Mouse (Mus musculus): ENCODE results near the gene Tm6sf1. TPM values are rescaled to one million over a fixed set of nuclear protein-coding genes. Genes with fewer than 3 reads are reported as not detected.

Tm6sf1 gene
- polyA plus RNA-seq, 1 experiment from 2014 or later = 9.6 TPM

DNA sequence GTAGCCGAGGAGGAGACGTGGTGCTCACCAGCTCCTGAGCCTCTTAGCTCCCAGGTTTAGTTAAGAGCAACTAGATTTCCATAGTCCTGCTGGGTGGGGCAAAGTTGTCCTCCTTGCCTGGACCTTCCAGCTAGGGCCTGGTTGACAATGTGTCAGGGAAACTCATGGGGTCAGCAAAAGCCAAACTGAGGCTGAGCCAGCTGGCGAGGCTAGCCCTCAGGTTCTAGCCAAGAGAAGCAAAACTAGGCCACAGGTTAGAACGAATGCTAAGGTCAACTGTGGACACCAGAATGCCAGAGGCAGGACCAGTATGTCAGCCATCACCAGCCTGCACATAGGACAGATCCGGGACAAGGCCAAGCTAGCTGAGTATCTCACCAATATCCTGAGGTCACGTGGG is 17.4 kb upstream of the Tm6sf1 start:
- ATAC-seq (ENCODE audit: low FRiP score) = no peak
- no peaks in the 10 kb centered on the region for H3K4me1 ChIP-seq
- 85% methylated on average over 6 of the region's 6 CpGs for WGBS
- no peak overlapping the region for H3K4me3 ChIP-seq (replicated peaks)
- no peak overlapping the region for H3K27ac ChIP-seq
- no peak overlapping the region for H3K4me2 ChIP-seq
- no peaks in the 10 kb centered on the region for H3K27me3 ChIP-seq
- no peaks in the 10 kb centered on the region for H3K36me3 ChIP-seq (replicated peaks)
- no peak overlapping the region for H3K9ac ChIP-seq
- H3K9me3 ChIP-seq = no peaks in the 10 kb centered on the region

DNA sequence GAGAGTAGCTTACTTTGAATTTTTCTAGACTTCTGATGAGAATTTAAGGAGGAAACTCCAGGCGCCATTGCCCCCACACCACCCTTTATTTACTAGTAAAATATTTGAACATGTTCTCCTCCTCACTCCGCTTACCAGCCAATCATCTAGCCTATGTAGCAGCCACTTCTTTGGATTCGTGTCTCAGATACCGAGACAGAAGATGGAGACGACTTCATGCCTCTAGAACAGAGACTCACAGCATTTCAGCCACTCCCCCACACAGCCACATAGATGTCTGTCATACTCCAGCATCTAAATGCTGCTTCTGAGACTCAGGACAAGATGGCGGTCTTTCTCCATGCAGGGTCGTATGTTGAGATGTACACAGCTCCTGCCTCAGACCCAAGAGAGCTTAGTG is 16.7 kb upstream of the Tm6sf1 start:
- Histone ChIP-seq H3K27me3 (no peaks in the 10 kb centered on the region), H3K9me3 (no peaks in the 10 kb centered on the region), H3K4me2 (no peak overlapping the region), H3K4me1 (peaks cover 6% of the 10 kb centered on the region; the same call in 1 of the 2 replicates), H3K9ac (no peak overlapping the region), H3K27ac (no peak overlapping the region), H3K36me3 (replicated peaks) (no peaks in the 10 kb centered on the region), H3K4me3 (replicated peaks) (no peak overlapping the region)
- ATAC-seq (ENCODE audit: low FRiP score) = no peak
- 91% methylated on average over 7 of the region's 7 CpGs for WGBS

DNA sequence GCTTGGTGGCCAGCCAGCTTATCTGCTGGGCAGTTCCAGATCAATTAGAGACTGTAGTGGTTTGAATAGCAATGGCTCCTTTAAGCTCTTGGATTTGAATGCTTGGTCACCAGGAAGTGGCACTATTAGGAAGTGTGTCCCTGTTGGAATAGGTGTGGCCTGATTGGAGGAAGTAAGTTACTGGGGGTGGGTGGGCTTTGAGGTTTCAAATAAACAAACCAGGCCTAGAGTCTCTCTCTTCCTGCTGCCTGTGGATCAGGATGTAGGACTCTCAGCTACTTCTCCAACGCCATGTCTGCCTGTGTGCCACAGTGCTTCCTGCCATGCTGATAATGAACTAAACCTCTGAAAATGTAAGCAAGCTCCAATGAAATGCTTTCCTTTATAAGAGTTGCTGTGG is 15.8 kb upstream of the Tm6sf1 start:
- Histone ChIP-seq H3K4me1 (peaks cover 6% of the 10 kb centered on the region; the same call in 1 of the 2 replicates), H3K9ac (no peak overlapping the region), H3K27ac (no peak overlapping the region), H3K4me2 (no peak overlapping the region), H3K4me3 (replicated peaks) (no peak overlapping the region), H3K9me3 (no peaks in the 10 kb centered on the region), H3K36me3 (replicated peaks) (no peaks in the 10 kb centered on the region), H3K27me3 (no peaks in the 10 kb centered on the region)
- ATAC-seq (ENCODE audit: low FRiP score) = no peak
- 85% methylated on average over 1 of the region's 1 CpGs for WGBS

DNA sequence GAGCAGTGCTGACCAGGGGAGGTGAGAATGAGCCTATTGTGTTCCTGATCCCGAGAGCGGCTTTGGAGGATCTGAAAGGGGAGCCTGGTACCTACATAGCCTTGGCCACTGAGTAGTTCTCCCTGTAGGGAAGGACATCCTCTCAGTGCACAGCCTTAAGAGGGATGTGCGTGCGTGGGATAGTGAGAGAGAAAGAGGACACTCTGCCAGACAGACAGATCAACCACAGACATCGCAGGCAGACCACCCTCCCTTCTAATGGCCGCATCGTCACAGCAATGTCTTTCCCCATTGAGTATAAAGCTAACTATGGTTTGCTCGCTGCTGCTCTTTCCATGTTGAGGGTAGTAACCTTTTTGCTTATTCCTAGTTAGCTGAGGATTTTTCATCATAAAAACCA is 14.9 kb upstream of the Tm6sf1 start:
- ATAC-seq (ENCODE audit: low FRiP score) = no peak
- no peak overlapping the region for H3K9ac ChIP-seq
- no peaks in the 10 kb centered on the region for H3K9me3 ChIP-seq
- no peak overlapping the region for H3K4me2 ChIP-seq
- WGBS = 57% methylated on average over 8 of the region's 8 CpGs
- H3K4me1 ChIP-seq = peaks cover 6% of the 10 kb centered on the region; the same call in 1 of the 2 replicates
- no peak overlapping the region for H3K27ac ChIP-seq
- H3K27me3 ChIP-seq = no peaks in the 10 kb centered on the region
- H3K36me3 ChIP-seq (replicated peaks) = no peaks in the 10 kb centered on the region
- H3K4me3 ChIP-seq (replicated peaks) = no peak overlapping the region

DNA sequence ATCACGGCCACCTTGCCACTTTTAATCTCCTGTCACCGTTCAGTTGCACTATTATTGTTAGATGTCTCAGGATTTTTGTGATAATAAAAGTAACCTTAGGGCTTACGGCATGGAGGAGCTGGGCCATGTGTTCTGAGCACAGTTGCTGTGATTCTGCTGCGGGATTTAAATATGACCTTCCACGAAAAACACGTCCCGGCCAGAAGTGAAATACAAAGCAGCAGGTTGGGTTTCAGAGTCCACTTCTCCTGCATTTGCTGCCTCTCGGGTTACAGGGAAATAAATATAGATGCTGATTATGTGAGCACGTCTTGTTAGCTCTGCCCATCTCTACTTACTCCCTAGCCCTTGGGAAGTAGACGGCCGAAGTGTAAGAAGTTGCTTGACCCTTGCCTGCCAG is 14.0 kb upstream of the Tm6sf1 start:
- no peak overlapping the region for H3K9ac ChIP-seq
- 84% methylated on average over 11 of the region's 11 CpGs for WGBS
- peaks cover 6% of the 10 kb centered on the region; the same call in 1 of the 2 replicates for H3K4me1 ChIP-seq
- no peaks in the 10 kb centered on the region for H3K27me3 ChIP-seq
- H3K27ac ChIP-seq = no peak overlapping the region
- ATAC-seq (ENCODE audit: low FRiP score) = no peak
- H3K4me3 ChIP-seq (replicated peaks) = no peak overlapping the region
- H3K36me3 ChIP-seq (replicated peaks) = no peaks in the 10 kb centered on the region
- no peak overlapping the region for H3K4me2 ChIP-seq
- H3K9me3 ChIP-seq = no peaks in the 10 kb centered on the region

DNA sequence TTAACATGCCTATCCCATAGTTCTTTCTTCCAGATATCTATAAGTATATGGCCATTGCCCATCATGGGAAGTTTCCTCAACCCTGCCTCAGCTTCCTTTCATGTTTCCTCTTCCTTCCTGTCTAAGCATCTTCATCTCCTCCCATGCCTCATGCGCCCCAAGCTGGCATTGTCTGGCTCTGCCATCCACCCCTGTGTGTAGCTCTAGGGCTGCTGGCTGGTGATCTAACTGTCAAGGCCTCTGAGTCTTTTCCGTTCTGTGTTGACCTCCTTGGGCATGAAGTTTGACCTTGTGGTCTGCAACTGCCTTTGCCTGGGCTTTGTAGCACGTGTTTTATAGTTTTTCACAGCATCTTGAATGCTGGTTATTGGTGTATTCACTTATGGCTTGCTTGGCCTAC is 13.5 kb upstream of the Tm6sf1 start:
- no peak overlapping the region for H3K4me2 ChIP-seq
- no peaks in the 10 kb centered on the region for H3K27me3 ChIP-seq
- H3K27ac ChIP-seq = no peak overlapping the region
- no peaks in the 10 kb centered on the region for H3K9me3 ChIP-seq
- no peak for ATAC-seq (ENCODE audit: low FRiP score)
- H3K4me3 ChIP-seq (replicated peaks) = no peak overlapping the region
- no peaks in the 10 kb centered on the region for H3K36me3 ChIP-seq (replicated peaks)
- H3K9ac ChIP-seq = no peak overlapping the region
- H3K4me1 ChIP-seq = peaks cover 6% of the 10 kb centered on the region; the same call in 1 of the 2 replicates
- 90% methylated on average over 3 of the region's 3 CpGs for WGBS

DNA sequence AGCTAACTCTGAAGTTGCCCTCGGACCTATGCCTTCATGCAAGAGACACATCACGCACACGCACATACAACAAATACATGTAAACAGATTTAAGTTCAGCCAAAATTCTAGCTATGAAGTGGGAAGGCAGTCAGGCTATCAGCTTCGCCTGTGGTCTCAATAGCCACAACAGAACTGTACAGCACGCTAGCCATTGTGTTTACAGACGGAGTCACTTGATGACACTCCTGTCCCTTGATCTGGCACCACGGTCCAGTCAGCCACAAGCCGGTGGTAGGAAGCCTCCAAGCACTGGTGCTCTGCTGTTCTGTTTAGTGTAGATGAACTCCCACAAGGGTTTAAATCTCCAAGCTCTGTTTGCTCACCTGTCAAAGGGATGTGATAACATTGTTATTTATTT is 12.8 kb upstream of the Tm6sf1 start:
- peaks cover 6% of the 10 kb centered on the region; the same call in 1 of the 2 replicates for H3K4me1 ChIP-seq
- no peak overlapping the region for H3K4me3 ChIP-seq (replicated peaks)
- no peaks in the 10 kb centered on the region for H3K27me3 ChIP-seq
- WGBS = 89% methylated on average over 8 of the region's 8 CpGs
- ATAC-seq (ENCODE audit: low FRiP score) = no peak
- no peaks in the 10 kb centered on the region for H3K9me3 ChIP-seq
- H3K4me2 ChIP-seq = no peak overlapping the region
- H3K9ac ChIP-seq = no peak overlapping the region
- no peaks in the 10 kb centered on the region for H3K36me3 ChIP-seq (replicated peaks)
- no peak overlapping the region for H3K27ac ChIP-seq

DNA sequence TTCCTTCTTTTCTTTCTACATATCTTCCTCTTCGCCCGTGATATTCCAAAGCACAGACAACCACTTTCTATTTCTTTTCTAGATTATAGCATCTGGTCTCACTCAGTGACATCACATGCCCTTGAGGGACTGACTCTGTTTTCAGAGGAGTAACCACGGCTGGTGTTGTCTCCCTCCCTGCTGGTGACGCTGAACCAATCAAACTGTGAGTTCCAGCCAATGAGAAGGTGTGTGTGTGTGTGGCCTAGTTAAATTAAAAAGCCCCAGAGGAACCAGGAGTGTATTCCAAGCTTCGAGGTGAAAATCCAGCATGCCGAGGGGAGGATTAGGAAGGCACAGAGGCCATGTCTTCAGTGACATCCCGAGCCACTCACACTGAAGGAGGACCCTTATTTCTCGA is 11.8 kb upstream of the Tm6sf1 start:
- H3K36me3 ChIP-seq (replicated peaks) = no peaks in the 10 kb centered on the region
- H3K9ac ChIP-seq = no peak overlapping the region
- no peak overlapping the region for H3K27ac ChIP-seq
- H3K9me3 ChIP-seq = no peaks in the 10 kb centered on the region
- H3K27me3 ChIP-seq = no peaks in the 10 kb centered on the region
- H3K4me2 ChIP-seq = no peak overlapping the region
- H3K4me1 ChIP-seq = peaks cover 6% of the 10 kb centered on the region; the same call in 1 of the 2 replicates
- ATAC-seq (ENCODE audit: low FRiP score) = no peak
- H3K4me3 ChIP-seq (replicated peaks) = no peak overlapping the region
- 40% methylated on average over 8 of the region's 8 CpGs for WGBS

DNA sequence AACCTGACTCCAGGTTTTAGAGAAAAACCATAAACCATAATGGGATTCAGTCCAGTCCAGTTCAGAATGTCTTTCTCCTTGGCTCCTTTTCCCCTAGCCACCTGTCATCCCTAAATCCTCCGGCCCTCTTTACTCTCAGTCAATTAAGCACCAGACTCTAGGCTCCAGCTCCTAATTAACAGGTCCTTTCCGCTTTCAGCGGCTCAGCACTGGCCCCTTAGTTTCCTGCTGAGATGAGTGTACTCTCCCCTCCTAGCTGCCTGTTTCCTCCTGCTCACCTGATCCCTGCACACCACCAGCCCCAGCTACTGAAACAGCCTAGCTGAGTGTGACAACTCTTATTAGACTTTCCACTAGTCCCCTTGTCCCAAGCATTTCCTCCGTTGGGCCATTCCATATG is 11.0 kb upstream of the Tm6sf1 start:
- Histone ChIP-seq H3K4me1 (peaks cover 6% of the 10 kb centered on the region; the same call in 1 of the 2 replicates), H3K4me3 (replicated peaks) (no peak overlapping the region), H3K36me3 (replicated peaks) (no peaks in the 10 kb centered on the region), H3K4me2 (no peak overlapping the region), H3K9ac (no peak overlapping the region), H3K27ac (no peak overlapping the region; the same call in 1 of the 2 replicates), H3K9me3 (no peaks in the 10 kb centered on the region), H3K27me3 (no peaks in the 10 kb centered on the region)
- ATAC-seq (ENCODE audit: low FRiP score) = peak; percentile 72; the same call in 1 of the 2 replicates
- WGBS = 19% methylated on average over 4 of the region's 4 CpGs

DNA sequence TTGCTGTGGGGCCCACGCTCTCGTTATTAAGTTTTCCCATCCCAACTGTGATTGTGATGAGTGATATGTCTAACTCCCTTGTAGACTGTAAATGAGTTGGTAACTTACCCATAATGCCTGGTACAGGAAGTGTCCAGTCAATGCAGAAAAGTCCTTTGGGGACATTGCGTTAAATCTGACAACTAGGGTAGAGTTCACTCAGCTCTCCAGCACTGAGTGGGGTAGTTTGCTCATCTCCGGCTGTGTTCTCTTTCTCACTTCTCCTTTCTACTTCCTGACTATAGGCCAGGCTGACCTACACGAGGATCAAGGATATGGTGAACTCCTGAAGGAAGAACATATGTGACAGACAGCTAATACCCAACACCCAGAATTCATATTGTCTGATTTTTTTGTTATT is 9.6 kb upstream of the Tm6sf1 start:
- Histone ChIP-seq H3K9me3 (no peaks in the 10 kb centered on the region), H3K4me3 (replicated peaks) (no peak overlapping the region), H3K36me3 (replicated peaks) (no peaks in the 10 kb centered on the region), H3K4me2 (no peak overlapping the region), H3K27me3 (no peaks in the 10 kb centered on the region), H3K27ac (no peak overlapping the region), H3K4me1 (peaks cover 6% of the 10 kb centered on the region), H3K9ac (no peak overlapping the region)
- no peak for ATAC-seq (ENCODE audit: low FRiP score)
- 95% methylated on average over 5 of the region's 5 CpGs for WGBS

DNA sequence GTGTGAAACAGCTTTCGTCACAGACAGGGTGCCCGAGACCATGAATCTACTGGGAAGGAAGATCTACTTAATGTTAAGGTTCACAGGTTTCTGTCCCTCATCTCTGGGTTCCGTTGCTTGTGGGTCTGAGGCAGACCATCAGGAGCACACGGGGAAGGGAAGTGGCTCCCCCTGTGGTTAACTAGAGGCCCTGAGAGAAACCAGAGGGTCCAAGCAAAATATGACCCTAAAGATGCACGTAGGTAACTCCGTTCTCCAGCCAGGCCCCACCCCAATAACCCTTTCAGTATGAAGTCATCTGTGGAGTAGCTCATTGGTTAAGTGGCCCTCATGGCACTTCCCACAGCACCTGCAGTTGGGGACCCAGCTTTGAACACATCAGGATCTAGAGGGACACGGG is 9.2 kb upstream of the Tm6sf1 start:
- H3K9ac ChIP-seq = no peak overlapping the region
- H3K4me2 ChIP-seq = no peak overlapping the region
- H3K27ac ChIP-seq = no peak overlapping the region
- H3K27me3 ChIP-seq = no peaks in the 10 kb centered on the region
- peaks cover 10% of the 10 kb centered on the region for H3K4me1 ChIP-seq
- H3K9me3 ChIP-seq = no peaks in the 10 kb centered on the region
- 92% methylated on average over 7 of the region's 7 CpGs for WGBS
- H3K4me3 ChIP-seq (replicated peaks) = no peak overlapping the region
- H3K36me3 ChIP-seq (replicated peaks) = no peaks in the 10 kb centered on the region
- no peak for ATAC-seq (ENCODE audit: low FRiP score)

DNA sequence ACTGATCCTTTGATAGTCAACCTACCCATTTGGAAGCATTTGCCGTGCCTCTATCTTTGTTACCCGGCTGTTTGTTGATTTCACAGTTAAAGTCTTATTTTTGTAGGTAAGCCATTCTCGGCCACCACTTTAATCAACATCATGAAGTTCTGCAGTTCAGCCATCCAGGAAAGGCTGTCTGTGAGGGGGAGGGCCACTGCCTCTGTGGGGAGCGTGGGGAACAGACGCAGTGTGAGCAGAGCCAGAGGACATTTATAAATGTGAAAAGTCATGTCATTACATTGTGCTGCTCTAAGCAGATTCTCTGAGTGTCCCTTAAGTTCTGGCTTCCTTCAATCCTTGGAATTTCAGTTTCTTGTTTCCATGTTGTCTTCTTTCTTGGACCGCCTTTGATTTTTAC is 8.6 kb upstream of the Tm6sf1 start:
- ATAC-seq (ENCODE audit: low FRiP score) = no peak
- no peak overlapping the region for H3K4me3 ChIP-seq (replicated peaks)
- H3K9me3 ChIP-seq = no peaks in the 10 kb centered on the region
- 86% methylated on average over 6 of the region's 6 CpGs for WGBS
- H3K36me3 ChIP-seq (replicated peaks) = no peaks in the 10 kb centered on the region
- H3K9ac ChIP-seq = no peak overlapping the region
- H3K27ac ChIP-seq = no peak overlapping the region
- H3K4me2 ChIP-seq = no peak overlapping the region
- no peaks in the 10 kb centered on the region for H3K27me3 ChIP-seq
- peaks cover 15% of the 10 kb centered on the region for H3K4me1 ChIP-seq

DNA sequence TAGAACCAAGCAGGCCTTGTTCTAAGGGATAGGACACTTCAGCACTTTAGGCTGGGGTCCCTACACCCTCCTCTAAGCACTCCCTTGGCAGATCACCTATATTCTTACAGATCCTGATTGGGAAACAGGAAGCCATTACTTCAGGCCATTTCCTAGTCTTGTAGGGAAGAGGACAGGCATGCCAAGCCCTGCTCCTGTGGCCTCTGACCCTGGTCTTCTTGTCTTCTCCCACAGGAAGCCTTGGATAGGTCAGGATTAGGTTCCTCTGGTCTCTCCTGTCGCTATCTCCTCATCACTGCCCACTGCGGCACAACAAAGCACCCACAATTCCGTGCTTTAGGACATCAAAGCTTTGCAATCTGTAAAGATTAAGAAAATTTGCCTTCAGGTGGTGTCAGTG is 7.1 kb upstream of the Tm6sf1 start:
- 88% methylated on average over 3 of the region's 3 CpGs for WGBS
- no peak for ATAC-seq (ENCODE audit: low FRiP score)
- no peaks in the 10 kb centered on the region for H3K36me3 ChIP-seq (replicated peaks)
- H3K9me3 ChIP-seq = no peaks in the 10 kb centered on the region
- no peaks in the 10 kb centered on the region; the same call in 1 of the 2 replicates for H3K27me3 ChIP-seq
- no peak overlapping the region for H3K4me3 ChIP-seq (replicated peaks)
- no peak overlapping the region for H3K9ac ChIP-seq
- H3K4me2 ChIP-seq = no peak overlapping the region
- no peak overlapping the region for H3K27ac ChIP-seq
- peaks cover 12% of the 10 kb centered on the region for H3K4me1 ChIP-seq

Measured in forebrain, embryonic 12.5 days (tissue).